Mouse (Mus musculus) adipose tissue, adult 10 weeks (tissue): Measurements from ENCODE around the gene Rnps1. TPM values are rescaled to one million over a fixed set of nuclear protein-coding genes. Genes with fewer than 3 reads are reported as not detected.

Experiments
- polyA plus RNA-seq: library from polyadenylated mRNA; stranded (reverse); fragments of 350-450 nt; fragmentation: Illumina TruSeq; extraction: RNeasy Lipid Tissue Mini Kit (QIAGEN cat#74804); gene quantifications from one replicate; pipeline ENCODE4 v1.2.3, GENCODE M21; 2014; ENCODE audit warnings: low read depth, low replicate concordance

Gene Rnps1
- polyA plus RNA-seq, result 70.6 TPM

GRCm38 (mm10) chr17:24414230-24414976, at the start of gene Rnps1:
TSS of gene Rnps1 (plus strand) at chr17:24414565.

GRCm38 (mm10) chr17:24426471-24427169, 12.3 kb downstream of the Rnps1 start, which contains the start of gene Eci1:
TSS of gene Eci1 (plus strand) at chr17:24426641.

GRCm38 (mm10) chr17:24442632-24443155, 28.3 kb downstream of the Rnps1 start, which contains the start of gene Dnase1l2:
TSS of gene Dnase1l2 (minus strand) at chr17:24443105.

GRCm38 (mm10) chr17:24469910-24470602, 55.7 kb downstream of the Rnps1 start, which contains the start of the genes E4f1 and Pgp:
TSS of gene E4f1 (minus strand) at chr17:24470313.
TSS of gene Pgp (plus strand) at chr17:24470392.

GRCm38 (mm10) chr17:24473612-24474275, 59.4 kb downstream of the Rnps1 start, which contains the start of gene Bricd5:
TSS of gene Bricd5 (plus strand) at chr17:24473884.

Other genes starting within 250 kb of the Rnps1 start
- 372 TPM for gene Atp6v0c, start 244.9 kb upstream of the Rnps1 start, polyA plus RNA-seq
- gene Tbc1d24, start 209.0 kb upstream of the Rnps1 start, polyA plus RNA-seq, result 4.2 TPM
- gene Ntn3, start 205.0 kb upstream of the Rnps1 start, polyA plus RNA-seq, result 1.2 TPM
- gene Tedc2, start 193.7 kb upstream of the Rnps1 start, polyA plus RNA-seq, result 5.8 TPM
- gene Ccnf, start 163.1 kb upstream of the Rnps1 start, polyA plus RNA-seq, result 1.5 TPM
- 0.62 TPM for gene Abca17, start 63.5 kb upstream of the Rnps1 start, polyA plus RNA-seq
- gene Abca3, start 62.6 kb upstream of the Rnps1 start, polyA plus RNA-seq, result 61.5 TPM
- gene Eci1, start 12.1 kb downstream of the Rnps1 start, polyA plus RNA-seq, result 110 TPM
- 63.7 TPM for gene Dnase1l2, start 28.5 kb downstream of the Rnps1 start, polyA plus RNA-seq
- 40.1 TPM for gene E4f1, start 55.7 kb downstream of the Rnps1 start, polyA plus RNA-seq
- 63.0 TPM for gene Pgp, start 55.8 kb downstream of the Rnps1 start, polyA plus RNA-seq
- 1.4 TPM for gene Bricd5, start 59.3 kb downstream of the Rnps1 start, polyA plus RNA-seq
- gene Mlst8, start 64.5 kb downstream of the Rnps1 start, polyA plus RNA-seq, result 16.6 TPM
- 1.7 TPM for gene Caskin1, start 74.0 kb downstream of the Rnps1 start, polyA plus RNA-seq
- gene Traf7, start 113.4 kb downstream of the Rnps1 start, polyA plus RNA-seq, result 99.5 TPM
- 59.2 TPM for gene Rab26, start 119.6 kb downstream of the Rnps1 start, polyA plus RNA-seq
- gene Pkd1, start 135.3 kb downstream of the Rnps1 start, polyA plus RNA-seq, result 51.6 TPM
- 71.7 TPM for gene Tsc2, start 218.1 kb downstream of the Rnps1 start, polyA plus RNA-seq
- 10.0 TPM for gene Nthl1, start 218.1 kb downstream of the Rnps1 start, polyA plus RNA-seq
- gene Slc9a3r2, start 235.8 kb downstream of the Rnps1 start, polyA plus RNA-seq, result 43.1 TPM
- not detected for gene Npw, start 243.9 kb downstream of the Rnps1 start, polyA plus RNA-seq